Mouse (Mus musculus) kidney, adult 2 months (tissue): ENCODE data around the gene Gm3269.
"Not testable (repeated sequence)": the region's sequence is repeated elsewhere in the genome, so short reads cannot be mapped to it uniquely, and the experiment has no call there.

ENCODE experiments used
- CTCF ChIP-seq: fragments of 200-500 bp; conservative IDR thresholded peaks from 2 replicates; pipeline ENCODE4 v1.5.1; 2011; ENCODE audit warnings: low read depth, mild to moderate bottlenecking, control low read depth, low read length, moderate library complexity, mixed read lengths; ENCODE audit not compliant: insufficient read depth, insufficient read length
- POLR2A ChIP-seq: fragments of 200-500 bp; IDR thresholded peaks from one replicate; pipeline ENCODE4 v1.6.1; 2011; ENCODE audit warnings: low read depth, low read length, control low read depth

- TF ChIP-seq POLR2A, CTCF: not testable (repeated sequence)
Measured at GRCm38 (mm10) chr14:4821950-4822349, 16.0 kb upstream of the Gm3269 start.
